Mouse (Mus musculus) heart, embryonic 14.5 days (tissue): ENCODE measurements around the gene Strn3. TPM values are rescaled to one million over a fixed set of nuclear protein-coding genes. Genes with fewer than 3 reads are reported as not detected.
A peak's percentile ranks its signal among the peaks of the same experiment; 100 is the strongest.

ENCODE experiments used
- ATAC-seq: fragments of 200-750 bp; cut with Nextera tagmentation; 2 replicates; pipeline ENCODE4 v1.8.0; 2017; ENCODE audit warnings: low read depth, moderate TSS enrichment; ENCODE audit not compliant: insufficient number of reproducible peaks, insufficient read depth, low FRiP score
- H3K27ac ChIP-seq, 2 experiments: fragments of 200-500 bp in 1 of 2; fragments of 300-500 bp in 1 of 2; sonication (generic) in 1 of 2; replicated peaks in 1 of 2; 2 replicates each; pipeline ENCODE4 v1.5.1; 2012 to 2014; ENCODE audit warnings: low read depth in 2 of 2, low read length in 2 of 2, control low read depth in 1 of 2, mild to moderate bottlenecking in 1 of 2, mixed read lengths in 1 of 2; ENCODE audit not compliant: control insufficient read depth in 1 of 2, insufficient read depth in 1 of 2
- H3K27me3 ChIP-seq: fragments of 300-500 bp; sonication (generic); 2 replicates; pipeline ENCODE4 v1.6.1; 2014; ENCODE audit warnings: mild to moderate bottlenecking, low read length, control low read depth; ENCODE audit not compliant: control insufficient read depth, insufficient read depth
- H3K36me3 ChIP-seq: fragments of 300-500 bp; sonication (generic); 2 replicates; pipeline ENCODE4 v1.6.1; 2014; ENCODE audit warnings: mild to moderate bottlenecking, control low read depth, low read length, mixed read lengths; ENCODE audit not compliant: control insufficient read depth, insufficient read depth
- H3K4me1 ChIP-seq, 2 experiments: fragments of 200-500 bp in 1 of 2; fragments of 300-500 bp in 1 of 2; sonication (generic) in 1 of 2; 2 replicates each; pipeline ENCODE4 v1.6.1; 2012 to 2014; ENCODE audit warnings: low read length in 2 of 2, control low read depth in 1 of 2, mixed read lengths in 1 of 2; ENCODE audit not compliant: control insufficient read depth in 2 of 2, insufficient read depth in 2 of 2
- H3K4me2 ChIP-seq: fragments of 300-500 bp; sonication (generic); 2 replicates; pipeline ENCODE4 v1.6.1; 2014; ENCODE audit warnings: mild to moderate bottlenecking, low read length
- H3K4me3 ChIP-seq, 2 experiments: fragments of 200-500 bp in 1 of 2; fragments of 300-500 bp in 1 of 2; sonication (generic) in 1 of 2; 2 replicates each; pipeline ENCODE4 v1.5.1; 2012 to 2014; ENCODE audit warnings: low read length in 2 of 2, mild to moderate bottlenecking in 2 of 2, control low read depth in 1 of 2, low read depth in 1 of 2, moderate library complexity in 1 of 2; ENCODE audit not compliant: control insufficient read depth in 1 of 2, insufficient read depth in 1 of 2
- H3K9ac ChIP-seq: fragments of 300-500 bp; sonication (generic); 2 replicates; pipeline ENCODE4 v1.6.1; 2014; ENCODE audit warnings: mild to moderate bottlenecking, low read length
- H3K9me3 ChIP-seq: fragments of 300-500 bp; sonication (generic); 2 replicates; pipeline ENCODE4 v1.6.1; 2016; ENCODE audit warnings: low read length, control low read depth; ENCODE audit not compliant: control insufficient read depth
- WGBS: fragments of 180-500 bp; shearing (Covaris S2); extraction: QIAGEN DNeasy Blood & Tissue Kit; methylation state at CpG from one replicate; pipeline ENCODE4 v1.1.7; 2014; 5-methylcytosine and 5-hydroxymethylcytosine counted together
- polyA plus RNA-seq: library from polyadenylated mRNA; unstranded; fragments of >200 nt; fragmentation: Nextera tagmentation; extraction: Ambion mirVana; gene quantifications from 2 replicates; pipeline ENCODE4 v1.2.1, GENCODE M21; 2014

Gene Strn3
- polyA plus RNA-seq = 58.6 and 60.9 TPM in 2 replicates

- Histone ChIP-seq H3K9me3 (no peaks in the 10 kb centered on the region), H3K4me2 (peak within 1 kb of the TSS; percentile 70), H3K9ac (peak within 1 kb of the TSS; percentile 100), H3K27me3 (no peaks in the 10 kb centered on the region), H3K4me1 (peaks cover 5 to 36% of the 10 kb centered on the region in 2 experiments; a peak in 3 of 4 replicates), H3K27ac (peak within 1 kb of the TSS; percentile 99 to 100), H3K4me3 (peak within 1 kb of the TSS; percentile 92 to 99), H3K36me3 (no peaks in the 10 kb centered on the region)
- under 1% methylated on average over 55 of the region's 56 CpGs for WGBS
- peak; percentile 96 for ATAC-seq
Observed at GRCm38 (mm10) chr12:51691845-51692632, at the start of gene Strn3. TSS of gene Strn3 (minus strand) at chr12:51691897.

GRCm38 (mm10) chr12:51736807-51737206 lies 45.1 kb upstream of the Strn3 start:
- no peak for ATAC-seq
- peak overlapping the region in 1 of 2 experiments; percentile 73; a peak in 2 of 4 replicates for H3K27ac ChIP-seq

GRCm38 (mm10) chr12:51736381-51736780 lies 44.7 kb upstream of the Strn3 start:
- H3K4me1 ChIP-seq = peaks cover 19 to 22% of the 10 kb centered on the region in 2 experiments
- H3K9ac ChIP-seq = no peak overlapping the region
- no peaks in the 10 kb centered on the region for H3K9me3 ChIP-seq
- ATAC-seq = no peak
- no peaks in the 10 kb centered on the region for H3K27me3 ChIP-seq
- H3K27ac ChIP-seq = peak overlapping the region; percentile 73 to 74
- H3K4me2 ChIP-seq = no peak overlapping the region
- no peaks in the 10 kb centered on the region for H3K36me3 ChIP-seq
- WGBS = 36% methylated on average over 3 of the region's 3 CpGs
- H3K4me3 ChIP-seq = no peak overlapping the region

More at GRCm38 (mm10) chr12:51736807-51737206, 45.1 kb upstream of the Strn3 start:
- no peak overlapping the region for H3K9ac ChIP-seq
- no peaks in the 10 kb centered on the region for H3K9me3 ChIP-seq
- H3K36me3 ChIP-seq = no peaks in the 10 kb centered on the region
- H3K4me3 ChIP-seq = no peak overlapping the region
- peaks cover 19 to 22% of the 10 kb centered on the region in 2 experiments for H3K4me1 ChIP-seq
- H3K4me2 ChIP-seq = no peak overlapping the region
- 90% methylated on average over 1 of the region's 1 CpGs for WGBS
- no peaks in the 10 kb centered on the region for H3K27me3 ChIP-seq

DNA sequence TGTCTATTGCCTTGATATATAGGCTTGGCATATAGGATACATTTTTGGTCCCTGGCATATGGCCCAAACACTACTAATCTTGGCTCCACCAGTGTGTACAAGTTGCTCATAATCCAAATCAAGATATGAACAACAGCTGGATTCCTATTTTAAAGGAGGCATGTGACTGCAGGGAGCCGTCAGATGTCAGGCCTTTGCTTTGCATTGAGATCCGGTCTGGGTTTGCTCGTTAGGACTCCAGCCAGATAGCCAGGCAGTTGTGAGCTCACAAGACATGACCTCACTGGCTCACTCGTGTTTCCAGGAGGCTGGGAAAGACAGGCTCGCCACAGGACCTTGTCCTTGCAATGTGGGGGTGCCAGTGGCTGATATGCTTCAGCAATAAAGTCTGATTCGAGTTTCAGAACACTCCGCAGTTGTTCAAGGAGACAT lies 44.2 kb upstream of the Strn3 start:
- Histone ChIP-seq H3K4me2 (no peak overlapping the region), H3K4me1 (peaks cover 19 to 22% of the 10 kb centered on the region in 2 experiments), H3K36me3 (no peaks in the 10 kb centered on the region), H3K4me3 (no peak overlapping the region), H3K9me3 (no peaks in the 10 kb centered on the region), H3K9ac (no peak overlapping the region), H3K27me3 (no peaks in the 10 kb centered on the region), H3K27ac (peak overlapping the region; percentile 73 to 74)
- WGBS = 18% methylated on average over 7 of the region's 7 CpGs
- peak; percentile 45; the same call in 1 of the 2 replicates for ATAC-seq

DNA sequence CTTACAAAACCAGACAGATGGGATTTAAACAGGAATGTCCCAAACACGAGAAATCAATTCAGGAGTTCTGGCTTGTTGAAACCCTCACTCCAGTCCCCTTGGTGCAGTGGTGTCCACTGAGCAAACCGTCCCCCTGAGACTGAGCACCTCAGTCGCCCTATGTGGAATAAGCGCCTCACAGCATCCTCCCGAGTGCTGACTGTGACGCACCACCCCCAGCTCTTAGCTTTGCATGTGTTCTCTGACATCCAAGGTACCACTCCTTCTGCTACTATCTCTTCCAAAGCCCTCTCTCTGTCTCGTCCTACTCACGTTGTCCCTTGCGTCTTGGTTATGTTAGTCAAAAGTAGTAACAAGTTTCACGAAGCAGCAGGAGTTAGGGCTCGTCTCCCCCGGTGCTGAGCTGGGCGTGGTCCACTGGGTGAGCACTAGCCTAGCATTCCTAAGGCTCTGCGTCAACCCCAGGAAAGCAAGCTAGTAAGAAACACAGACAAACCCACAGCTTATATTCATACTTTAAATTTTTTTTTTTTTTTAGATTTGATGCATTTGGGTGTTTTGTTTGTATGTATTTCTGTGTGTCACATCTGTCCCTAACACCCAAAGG lies 43.0 kb upstream of the Strn3 start:
- H3K27ac ChIP-seq = peak overlapping the region; percentile 36 to 73; a peak in 1 of 4 replicates
- 55% methylated on average over 14 of the region's 14 CpGs for WGBS
- H3K36me3 ChIP-seq = no peaks in the 10 kb centered on the region
- peak overlapping the region; percentile 38; the same call in 1 of the 2 replicates for H3K9ac ChIP-seq
- H3K27me3 ChIP-seq = no peaks in the 10 kb centered on the region
- no peak for ATAC-seq
- H3K4me2 ChIP-seq = 0 out of 2 replicates have a peak overlapping the region, but pooled peaks have one; percentile 11
- H3K4me3 ChIP-seq = 0 out of 4 replicates have a peak overlapping the region, but pooled peaks of 1 of the 2 experiments have one; percentile 6
- no peaks in the 10 kb centered on the region for H3K9me3 ChIP-seq
- H3K4me1 ChIP-seq = peaks cover 19 to 25% of the 10 kb centered on the region in 2 experiments

- H3K4me1 ChIP-seq = peaks cover 19% of the 10 kb centered on the region in 2 experiments
- H3K9me3 ChIP-seq = no peaks in the 10 kb centered on the region
- no peaks in the 10 kb centered on the region for H3K27me3 ChIP-seq
- H3K4me3 ChIP-seq = no peak overlapping the region
- 90% methylated on average over 9 of the region's 9 CpGs for WGBS
- H3K27ac ChIP-seq = peak overlapping the region; percentile 85 to 92
- no peak for ATAC-seq
- no peaks in the 10 kb centered on the region for H3K36me3 ChIP-seq
- H3K4me2 ChIP-seq = no peak overlapping the region
- H3K9ac ChIP-seq = 0 out of 2 replicates have a peak overlapping the region, but pooled peaks have one; percentile 45
Observed at GRCm38 (mm10) chr12:51729827-51730226, 38.1 kb upstream of the Strn3 start.

- peak; percentile 74 for ATAC-seq
- Histone ChIP-seq H3K9ac (0 out of 2 replicates have a peak overlapping the region, but pooled peaks have one; percentile 45), H3K4me2 (peak overlapping the region; percentile 34)
Observed at GRCm38 (mm10) chr12:51729058-51729457, 37.4 kb upstream of the Strn3 start.

More at GRCm38 (mm10) chr12:51729058-51729457, 37.4 kb upstream of the Strn3 start:
- Histone ChIP-seq H3K27me3 (no peaks in the 10 kb centered on the region), H3K4me1 (peaks cover 12 to 16% of the 10 kb centered on the region in 2 experiments), H3K9me3 (no peaks in the 10 kb centered on the region), H3K27ac (peak overlapping the region; percentile 85 to 92), H3K4me3 (no peak overlapping the region), H3K36me3 (peaks cover 1% of the 10 kb centered on the region; the same call in 1 of the 2 replicates)
- WGBS = 11% methylated on average over 11 of the region's 11 CpGs
